Mouse (Mus musculus): ENCODE data around the gene Kat5.
A peak's percentile ranks its signal among the peaks of the same experiment; 100 is the strongest.

Kat5 gene

GRCm38 (mm10) chr19:5629907-5630306 is 19.9 kb upstream of the Kat5 start:
- no peak for DNase-seq (ENCODE audit: low spot score)

- no peak for DNase-seq (ENCODE audit: low spot score)
These were observed 15.3 kb upstream of the Kat5 start for GRCm38 (mm10) chr19:5625311-5625710.

GRCm38 (mm10) chr19:5621884-5622283 is 11.8 kb upstream of the Kat5 start:
- no peak for DNase-seq (ENCODE audit: low spot score)

GRCm38 (mm10) chr19:5620007-5620406 is 10.0 kb upstream of the Kat5 start:
- DNase-seq (ENCODE audit: low spot score) = no peak

GRCm38 (mm10) chr19:5614953-5615352 is 4.9 kb upstream of the Kat5 start:
- DNase-seq (ENCODE audit: low spot score) = no peak

GRCm38 (mm10) chr19:5612762-5613411 is 2.9 kb upstream of the Kat5 start:
- DNase-seq (ENCODE audit: low spot score) = no peak

GRCm38 (mm10) chr19:5611973-5612372 is 1.9 kb upstream of the Kat5 start:
- DNase-seq (ENCODE audit: low spot score) = peak; percentile 62

- no peak for DNase-seq (ENCODE audit: low spot score)
These were observed 878 bp downstream of the Kat5 start for GRCm38 (mm10) chr19:5609171-5609546.

- peak; percentile 22 for DNase-seq (ENCODE audit: low spot score)
These were observed 1.3 kb downstream of the Kat5 start for GRCm38 (mm10) chr19:5608707-5609106.

GRCm38 (mm10) chr19:5607705-5608410 is 2.2 kb downstream of the Kat5 start:
- DNase-seq (ENCODE audit: low spot score) = no peak

- no peak for DNase-seq (ENCODE audit: low spot score)
These were observed 3.8 kb downstream of the Kat5 start for GRCm38 (mm10) chr19:5606196-5606595.

GRCm38 (mm10) chr19:5605126-5605525 is 4.9 kb downstream of the Kat5 start:
- DNase-seq (ENCODE audit: low spot score) = no peak

GRCm38 (mm10) chr19:5603664-5604063 is 6.4 kb downstream of the Kat5 start:
- no peak for DNase-seq (ENCODE audit: low spot score)

- peak; percentile 86 for DNase-seq (ENCODE audit: low spot score)
These were observed 8.1 kb downstream of the Kat5 start, which contains the start of gene Rnaseh2c for GRCm38 (mm10) chr19:5601752-5602541. Rnaseh2c (plus strand) TSS chr19:5601873.

GRCm38 (mm10) chr19:5599224-5599623 is 10.8 kb downstream of the Kat5 start:
- no peak for DNase-seq (ENCODE audit: low spot score)

GRCm38 (mm10) chr19:5591888-5592287 is 18.1 kb downstream of the Kat5 start:
- DNase-seq (ENCODE audit: low spot score) = no peak

GRCm38 (mm10) chr19:5589159-5589558 is 20.9 kb downstream of the Kat5 start:
- no peak for DNase-seq (ENCODE audit: low spot score)

- no peak for DNase-seq (ENCODE audit: low spot score)
These were observed 28.0 kb downstream of the Kat5 start for GRCm38 (mm10) chr19:5581995-5582394.

- no peak for DNase-seq (ENCODE audit: low spot score)
These were observed 29.3 kb downstream of the Kat5 start for GRCm38 (mm10) chr19:5580776-5581175.

- no peak for DNase-seq (ENCODE audit: low spot score)
These were observed 30.1 kb downstream of the Kat5 start for GRCm38 (mm10) chr19:5579971-5580370.

GRCm38 (mm10) chr19:5575336-5575735 is 34.7 kb downstream of the Kat5 start:
- no peak for DNase-seq (ENCODE audit: low spot score)

- DNase-seq (ENCODE audit: low spot score) = no peak
These were observed 37.5 kb downstream of the Kat5 start for GRCm38 (mm10) chr19:5572331-5573125.
